Mouse (Mus musculus): Measurements from ENCODE around the gene Abca17.

GRCm38 (mm10) chr17:24393527-24393926 is 42.7 kb upstream of the Abca17 start:
- TF ChIP-seq CTCF (IDR thresholded peaks at IDR 0.05; ENCODE audit: borderline replicate concordance, extremely low read depth, insufficient read depth, insufficient read length), result no peak
- TF ChIP-seq POLR2A (IDR thresholded peaks at IDR 0.05; ENCODE audit: borderline replicate concordance, extremely low read depth, insufficient read depth, insufficient read length, poor library complexity, severe bottlenecking), result no peak

All from brain, embryonic 14.5 days (tissue).